Mouse (Mus musculus): ENCODE measurements at regions not wholly inside any gene's neighbourhood (a gene's known extent, or its start where the extent isn't known, plus 50 kb on each side); places are given as distances from the start of the nearest gene placed in this dataset.

DNA sequence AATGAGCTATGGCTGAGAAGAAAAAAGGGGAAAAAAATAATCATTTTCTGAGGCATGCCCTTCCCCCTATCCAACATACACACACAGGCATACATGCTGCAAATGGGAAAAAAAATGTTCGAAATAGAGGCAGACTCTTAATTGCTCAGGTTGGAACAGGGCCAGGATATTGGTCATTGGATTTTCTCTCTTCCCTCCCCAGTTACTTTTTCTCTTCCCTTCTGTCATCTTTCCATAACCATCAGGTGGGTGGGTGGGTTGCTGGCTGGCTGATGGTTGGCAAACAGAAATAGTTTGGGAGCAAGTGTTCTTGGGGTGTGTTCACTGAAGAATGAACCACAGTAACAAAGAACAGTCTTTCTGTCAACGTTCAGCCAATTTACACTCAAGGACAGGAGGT is 149.3 kb upstream of the Lcorl start:
- Histone ChIP-seq H3K4me3 (no peak overlapping the region), H3K27me3 (no peaks in the 10 kb centered on the region), H3K4me1 (no peaks in the 10 kb centered on the region), H3K36me3 (no peaks in the 10 kb centered on the region), H3K9ac (no peak overlapping the region), H3K9me3 (replicated peaks) (no peaks in the 10 kb centered on the region), H3K4me2 (replicated peaks) (no peak overlapping the region), H3K27ac (no peak overlapping the region)
- WGBS, result 97% methylated on average over 2 of the region's 2 CpGs
- ATAC-seq (ENCODE audit: low FRiP score), result no peak

DNA sequence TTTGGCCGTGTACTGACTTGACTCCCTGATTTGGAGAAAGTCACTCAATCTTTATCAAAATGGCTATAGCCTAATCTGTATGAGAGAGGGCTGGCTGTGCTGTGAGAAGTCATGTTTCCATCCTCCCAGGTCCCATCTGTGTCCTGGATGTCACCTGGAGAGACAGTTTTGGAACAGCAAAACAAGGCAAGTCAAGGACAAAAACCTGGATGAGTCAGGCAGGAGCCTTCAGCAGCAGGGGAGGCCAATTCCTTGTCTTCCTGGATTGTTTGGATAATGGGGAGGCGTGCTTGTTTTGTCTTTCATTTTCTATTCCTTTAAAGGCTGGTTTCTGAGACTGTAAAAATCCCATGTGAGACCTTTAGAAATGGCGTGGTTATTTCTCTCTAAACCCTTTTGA is 148.8 kb upstream of the Lcorl start:
- no peak for ATAC-seq (ENCODE audit: low FRiP score)
- no peaks in the 10 kb centered on the region for H3K4me1 ChIP-seq
- H3K36me3 ChIP-seq, result no peaks in the 10 kb centered on the region
- no peak overlapping the region for H3K4me3 ChIP-seq
- no peak overlapping the region for H3K4me2 ChIP-seq (replicated peaks)
- 78% methylated on average over 3 of the region's 3 CpGs for WGBS
- H3K9me3 ChIP-seq (replicated peaks), result no peaks in the 10 kb centered on the region
- no peak overlapping the region for H3K9ac ChIP-seq
- no peaks in the 10 kb centered on the region for H3K27me3 ChIP-seq
- no peak overlapping the region for H3K27ac ChIP-seq

DNA sequence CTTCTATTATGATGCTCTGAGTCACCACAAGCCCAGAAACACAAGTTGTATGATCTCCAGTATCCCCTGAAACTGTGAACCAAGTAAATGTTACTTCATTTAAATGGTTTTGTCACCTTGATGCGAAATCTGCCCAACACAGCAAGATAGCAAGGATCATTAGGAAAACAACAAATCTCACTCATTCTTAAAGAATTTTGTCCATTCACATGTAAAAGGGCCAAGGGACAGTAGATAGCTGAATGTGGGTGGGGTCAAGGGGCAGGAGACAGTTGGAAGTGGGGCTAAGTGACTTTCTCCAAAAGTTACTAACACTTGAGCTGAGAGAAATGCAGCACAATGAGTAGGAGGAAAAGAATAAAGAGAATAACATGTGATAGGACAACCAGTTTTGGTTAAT is 148.2 kb upstream of the Lcorl start:
- no peak for ATAC-seq (ENCODE audit: low FRiP score)
- Histone ChIP-seq H3K4me1 (no peaks in the 10 kb centered on the region), H3K4me2 (replicated peaks) (no peak overlapping the region), H3K27me3 (no peaks in the 10 kb centered on the region), H3K27ac (no peak overlapping the region), H3K4me3 (no peak overlapping the region), H3K36me3 (no peaks in the 10 kb centered on the region), H3K9me3 (replicated peaks) (no peaks in the 10 kb centered on the region), H3K9ac (no peak overlapping the region)
- WGBS, result 89% methylated on average over 1 of the region's 1 CpGs

DNA sequence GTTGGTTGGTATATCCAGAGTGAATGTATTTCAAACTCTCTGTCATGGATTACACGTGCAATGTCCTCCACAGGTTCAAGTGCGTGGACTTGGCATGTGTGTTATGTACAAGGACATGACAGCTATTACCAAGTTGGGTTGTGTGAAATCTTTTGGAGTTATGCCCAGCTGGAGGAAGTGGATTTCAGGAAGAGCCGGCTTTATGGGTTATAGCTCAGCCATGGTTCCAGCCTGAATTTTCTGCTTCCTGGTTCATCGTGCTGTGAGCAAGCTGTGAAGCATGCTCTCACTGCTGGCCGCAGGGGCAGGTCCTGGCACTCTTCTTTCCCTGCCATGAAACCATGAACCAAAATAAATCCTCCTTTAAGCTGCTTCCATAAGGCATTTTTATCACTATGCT is 144.6 kb upstream of the Lcorl start:
- Histone ChIP-seq H3K27ac (no peak overlapping the region), H3K4me1 (no peaks in the 10 kb centered on the region), H3K27me3 (no peaks in the 10 kb centered on the region), H3K4me2 (replicated peaks) (no peak overlapping the region), H3K9ac (no peak overlapping the region), H3K36me3 (no peaks in the 10 kb centered on the region), H3K4me3 (no peak overlapping the region), H3K9me3 (replicated peaks) (no peaks in the 10 kb centered on the region)
- 85% methylated on average over 5 of the region's 5 CpGs for WGBS
- ATAC-seq (ENCODE audit: low FRiP score), result no peak

DNA sequence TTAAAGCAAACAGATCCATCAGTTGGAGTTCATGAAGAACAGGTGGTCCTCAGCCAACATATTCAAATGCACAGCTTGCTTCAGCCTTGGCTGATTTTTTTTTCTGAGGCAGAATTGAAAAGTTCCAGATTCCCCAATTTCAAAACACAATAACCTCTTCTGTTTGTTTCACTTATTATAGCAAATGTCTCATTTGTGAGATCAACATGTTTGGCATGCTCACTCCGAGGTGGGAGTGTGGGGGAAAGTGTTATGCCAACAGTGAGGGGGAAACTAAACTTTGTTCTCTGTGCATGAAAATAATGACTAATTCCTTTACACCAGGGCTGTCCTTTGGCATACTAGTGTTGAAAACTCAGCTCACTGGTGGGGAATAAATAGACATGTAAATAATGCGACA is 100.4 kb upstream of the Lcorl start:
- no peaks in the 10 kb centered on the region for H3K36me3 ChIP-seq
- H3K9ac ChIP-seq, result no peak overlapping the region
- 88% methylated on average over 2 of the region's 2 CpGs for WGBS
- H3K27me3 ChIP-seq, result no peaks in the 10 kb centered on the region
- no peak overlapping the region for H3K4me2 ChIP-seq (replicated peaks)
- H3K27ac ChIP-seq, result no peak overlapping the region
- H3K4me3 ChIP-seq, result no peak overlapping the region
- no peak for ATAC-seq (ENCODE audit: low FRiP score)
- no peaks in the 10 kb centered on the region for H3K9me3 ChIP-seq (replicated peaks)
- no peaks in the 10 kb centered on the region for H3K4me1 ChIP-seq

DNA sequence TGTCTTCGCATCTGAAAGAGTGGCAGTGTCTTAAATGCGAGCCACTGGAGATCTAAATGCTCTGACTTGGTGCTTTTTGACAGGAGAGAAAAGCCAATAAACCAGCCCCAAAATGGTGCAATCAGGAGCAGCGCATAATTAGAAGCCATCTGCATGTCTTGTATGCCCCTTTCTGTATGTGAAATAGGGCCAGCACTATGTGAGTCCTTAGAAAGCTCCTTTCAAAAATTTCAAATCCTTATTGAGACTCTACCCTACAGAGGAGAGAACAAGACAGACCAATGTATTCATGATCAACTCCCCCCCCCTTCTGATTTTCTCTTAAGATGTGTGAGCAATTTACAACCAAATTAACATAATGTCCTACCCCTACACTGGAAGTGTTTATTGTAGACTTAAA is 86.6 kb upstream of the Lcorl start:
- H3K9ac ChIP-seq, result no peak overlapping the region
- no peaks in the 10 kb centered on the region for H3K9me3 ChIP-seq (replicated peaks)
- H3K4me3 ChIP-seq, result no peak overlapping the region
- H3K4me1 ChIP-seq, result no peaks in the 10 kb centered on the region
- H3K4me2 ChIP-seq (replicated peaks), result no peak overlapping the region
- ATAC-seq (ENCODE audit: low FRiP score), result no peak
- no peak overlapping the region for H3K27ac ChIP-seq
- no peaks in the 10 kb centered on the region for H3K27me3 ChIP-seq
- H3K36me3 ChIP-seq, result no peaks in the 10 kb centered on the region
- WGBS, result 85% methylated on average over 3 of the region's 3 CpGs

DNA sequence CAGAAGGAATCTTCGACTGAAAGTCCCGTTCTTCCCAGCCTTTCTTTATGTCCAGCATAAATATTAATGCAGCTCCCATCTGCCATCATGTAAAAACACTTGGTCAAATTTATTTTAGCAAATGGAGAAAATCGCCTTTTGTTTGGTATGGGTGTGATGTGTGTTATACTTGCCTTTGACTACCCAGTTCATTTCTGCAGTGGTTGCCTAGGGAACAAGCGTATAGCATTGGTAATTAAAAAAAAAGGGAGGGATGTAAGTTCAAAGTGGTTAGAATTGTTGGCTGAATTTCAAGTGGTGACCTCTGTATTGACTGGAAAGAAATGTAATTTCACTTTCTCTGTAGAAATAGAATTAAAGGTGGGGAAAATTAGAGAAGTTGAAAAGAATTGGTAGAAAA is 75.6 kb upstream of the Lcorl start:
- Histone ChIP-seq H3K4me1 (no peaks in the 10 kb centered on the region), H3K4me2 (replicated peaks) (no peak overlapping the region), H3K9ac (no peak overlapping the region), H3K36me3 (no peaks in the 10 kb centered on the region), H3K27ac (no peak overlapping the region), H3K4me3 (no peak overlapping the region), H3K27me3 (no peaks in the 10 kb centered on the region), H3K9me3 (replicated peaks) (no peaks in the 10 kb centered on the region)
- 64% methylated on average over 4 of the region's 4 CpGs for WGBS
- ATAC-seq (ENCODE audit: low FRiP score), result no peak

DNA sequence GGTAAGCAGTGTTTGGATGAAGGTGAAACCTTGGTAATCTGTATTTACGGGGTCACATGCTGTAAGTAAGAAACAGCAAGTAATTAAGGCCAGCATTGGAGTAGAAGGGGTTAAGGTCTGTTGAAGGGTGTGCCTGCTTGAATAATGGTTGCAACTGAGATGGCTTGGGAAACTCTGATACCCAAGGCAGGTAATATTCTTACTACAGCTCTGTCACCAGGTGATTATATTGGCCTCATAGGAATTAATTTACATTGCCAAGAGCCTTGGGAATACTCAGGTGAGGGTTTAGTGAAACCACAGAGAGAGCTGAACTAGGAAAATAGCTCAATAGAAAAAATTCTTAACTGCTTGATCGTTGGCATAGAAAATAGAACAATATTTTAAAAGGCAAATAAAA is 73.8 kb upstream of the Lcorl start:
- Histone ChIP-seq H3K4me1 (no peaks in the 10 kb centered on the region), H3K27me3 (no peaks in the 10 kb centered on the region), H3K9ac (no peak overlapping the region), H3K27ac (no peak overlapping the region), H3K4me3 (no peak overlapping the region), H3K4me2 (replicated peaks) (no peak overlapping the region), H3K9me3 (replicated peaks) (no peaks in the 10 kb centered on the region), H3K36me3 (no peaks in the 10 kb centered on the region)
- WGBS, result 86% methylated on average over 2 of the region's 2 CpGs
- ATAC-seq (ENCODE audit: low FRiP score), result no peak

DNA sequence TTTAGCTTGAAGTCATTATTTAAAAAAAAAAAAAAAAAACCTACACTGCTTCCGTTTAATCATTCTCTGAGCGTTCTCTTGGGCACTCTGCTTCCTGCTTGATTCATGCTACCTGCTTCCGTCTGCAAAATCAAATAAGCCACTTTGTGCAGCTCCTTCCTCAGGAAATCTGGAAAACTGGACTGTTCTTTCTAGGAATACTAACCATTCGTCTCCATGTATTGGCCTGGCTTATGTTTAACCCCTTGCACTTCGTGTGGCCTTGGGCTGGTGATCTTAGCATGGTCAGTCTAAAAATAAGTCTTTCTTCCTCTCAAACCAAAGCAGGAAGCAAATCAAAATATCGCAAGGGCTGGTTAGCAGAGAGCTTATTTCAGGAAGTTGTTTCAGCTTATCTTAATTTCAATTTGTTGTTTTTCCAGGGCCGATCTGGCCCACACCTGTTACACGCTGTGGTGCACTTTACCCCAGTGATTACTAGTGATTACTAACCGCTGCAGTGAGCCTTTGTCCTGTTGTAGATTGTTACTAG is 68.5 kb upstream of the Lcorl start:
- no peak for ATAC-seq (ENCODE audit: low FRiP score)
- no peak overlapping the region for H3K27ac ChIP-seq
- H3K9ac ChIP-seq, result no peak overlapping the region
- no peaks in the 10 kb centered on the region for H3K4me1 ChIP-seq
- no peaks in the 10 kb centered on the region for H3K9me3 ChIP-seq (replicated peaks)
- no peaks in the 10 kb centered on the region for H3K36me3 ChIP-seq
- no peak overlapping the region for H3K4me3 ChIP-seq
- H3K4me2 ChIP-seq (replicated peaks), result no peak overlapping the region
- H3K27me3 ChIP-seq, result no peaks in the 10 kb centered on the region
- WGBS, result 74% methylated on average over 9 of the region's 9 CpGs

DNA sequence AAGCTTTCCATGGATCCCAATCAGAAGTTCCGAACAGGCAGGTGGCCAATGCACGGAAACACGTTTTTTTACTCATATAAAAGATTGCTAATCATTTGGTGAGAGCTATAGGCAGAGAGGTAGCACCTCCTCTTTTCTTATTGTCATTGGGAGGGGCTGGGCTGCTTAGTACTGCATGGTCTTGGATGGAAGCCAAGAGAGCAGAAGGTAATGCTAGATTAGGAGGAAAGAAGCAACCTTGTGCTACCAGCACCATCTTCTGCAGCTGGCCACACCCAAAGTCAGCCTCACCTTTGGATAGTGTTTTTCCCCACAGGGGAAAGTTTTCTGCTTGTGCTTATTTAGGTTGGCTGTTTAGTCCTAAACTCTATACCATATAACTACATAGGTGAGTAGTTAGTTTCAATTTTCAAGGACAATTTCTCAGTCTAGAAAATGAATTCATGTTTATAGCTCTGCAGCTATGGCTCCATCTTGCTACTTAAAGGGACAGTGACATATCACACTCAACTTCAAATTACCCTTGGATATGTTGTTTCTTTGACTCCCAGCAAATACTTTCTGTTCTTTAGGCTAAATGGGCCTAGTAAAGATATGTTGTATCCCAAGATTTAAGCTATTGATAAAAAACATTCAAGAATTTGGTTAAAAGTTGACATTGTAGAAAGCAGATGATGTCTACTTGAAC is 66.6 kb upstream of the Lcorl start:
- H3K4me3 ChIP-seq, result no peak overlapping the region
- H3K9ac ChIP-seq, result no peak overlapping the region
- no peaks in the 10 kb centered on the region for H3K9me3 ChIP-seq (replicated peaks)
- H3K4me1 ChIP-seq, result no peaks in the 10 kb centered on the region
- H3K27ac ChIP-seq, result no peak overlapping the region
- no peaks in the 10 kb centered on the region for H3K36me3 ChIP-seq
- H3K27me3 ChIP-seq, result no peaks in the 10 kb centered on the region
- WGBS, result 90% methylated on average over 3 of the region's 3 CpGs
- no peak for ATAC-seq (ENCODE audit: low FRiP score)
- no peak overlapping the region for H3K4me2 ChIP-seq (replicated peaks)

Measured in hindbrain, embryonic 12.5 days (tissue).